Comparison of ENCODE assay signal across 20 mouse cellular contexts in the genomic region with DNA sequence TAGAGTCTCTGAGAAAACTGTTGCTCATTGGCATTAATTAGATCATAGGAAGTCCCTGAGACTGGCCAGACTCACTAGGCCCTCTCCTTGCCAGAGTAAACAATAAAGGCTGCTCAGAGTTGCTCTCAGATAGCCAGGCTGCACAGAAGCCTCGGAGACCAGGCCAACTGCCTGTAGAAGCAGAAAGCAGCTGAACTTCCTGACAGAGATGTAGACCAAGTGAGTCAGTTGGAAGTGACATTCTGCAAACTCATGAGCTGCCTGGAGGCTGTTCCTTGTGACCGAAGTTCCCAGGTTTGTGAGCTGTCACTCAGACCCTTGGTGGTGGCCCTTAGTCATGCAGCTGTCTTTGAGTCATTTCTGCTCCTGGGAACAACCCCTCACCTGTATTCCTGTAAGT. TPM values are rescaled to one million over a fixed set of nuclear protein-coding genes. Genes with fewer than 3 reads are reported as not detected.
DNase-seq lines count a peak whose midpoint lies in the region; ATAC-seq and TF ChIP-seq lines count a peak whose summit lies in the region.
"Had no signal": no experiment of that assay in that cellular context is flagged by ENCODE, and none has a peak within 500 bp of the region (broad histone marks: within the 10 kb centered on the region; RNA-seq: fewer than 3 reads in every experiment).

No protein-coding gene starts in this region.

- no peak overlapping the region for H3K9ac ChIP-seq in heart, embryonic 14.5 days (ENCODE audit: low read length)
- H3K9ac ChIP-seq: embryonic facial prominence, embryonic 15.5 days; forebrain, embryonic 12.5 days; hindbrain, embryonic 15.5 days had no signal

- H3K27me3 ChIP-seq in heart, embryonic 14.5 days (ENCODE audit: control insufficient read depth, insufficient read depth, low read length), result no peaks in the 10 kb centered on the region
- peaks cover 26% of the 10 kb centered on the region for H3K27me3 ChIP-seq in embryonic facial prominence, embryonic 10.5 days (replicated peaks; ENCODE audit: low read depth, poor library complexity, severe bottlenecking)
- H3K27me3 ChIP-seq: embryonic facial prominence, embryonic 15.5 days; forebrain, embryonic 12.5 days; hindbrain, embryonic 15.5 days had no signal

- WGBS in heart, embryonic 14.5 days, result 64% methylated on average over 2 of the region's 2 CpGs
- 83% methylated on average over 2 of the region's 2 CpGs for WGBS in embryonic facial prominence, embryonic 10.5 days

- H3K36me3 ChIP-seq in heart, embryonic 14.5 days (ENCODE audit: control insufficient read depth, insufficient read depth, low read length), result no peaks in the 10 kb centered on the region
- H3K36me3 ChIP-seq in embryonic facial prominence, embryonic 10.5 days (replicated peaks), result no peaks in the 10 kb centered on the region
- H3K36me3 ChIP-seq: embryonic facial prominence, embryonic 15.5 days; forebrain, embryonic 12.5 days; hindbrain, embryonic 15.5 days had no signal

- DNase-seq in heart, postnatal 14 days, result no peak
- DNase-seq in 3134 (ENCODE audit: extremely low read depth, insufficient read length, low spot score) (peak; percentile 19), 3T3-L1 (ENCODE audit: low read depth, low spot score) (peak; percentile 42)
- DNase-seq in retina, embryonic 14.5 days (ENCODE audit: low spot score), result no peak
- no peak for DNase-seq in embryonic facial prominence, embryonic 10.5 days (ENCODE audit: low spot score)
- no peak for DNase-seq in right cerebral cortex, postnatal 14 days
- DNase-seq: adrenal gland, postnatal 25 days; cerebellum, adult 18-20 months; cerebellum, adult 9-11 months; cerebellum, postnatal 36 days; gastrocnemius, postnatal 14 days; kidney, adult 2 months had no signal

- no peaks in the 10 kb centered on the region for H3K4me1 ChIP-seq in heart, embryonic 14.5 days (ENCODE audit: control insufficient read depth in 2 of 2, insufficient read depth in 2 of 2, low read length in 2 of 2)
- H3K4me1 ChIP-seq in embryonic fibroblast, embryonic 13.5 days (ENCODE audit: control insufficient read depth, insufficient read depth, low read length), result no peaks in the 10 kb centered on the region
- H3K4me1 ChIP-seq in embryonic facial prominence, embryonic 10.5 days, result 0 out of 2 replicates have a peak, but pooled peaks cover 3% of the 10 kb centered on the region
- H3K4me1 ChIP-seq: embryonic facial prominence, embryonic 15.5 days; hindbrain, embryonic 15.5 days had no signal

- intact Hi-C loops in heart, postnatal 14 days (cut with DNase I), result no loop called here

- no peak for TF ChIP-seq CTCF in embryonic fibroblast, embryonic 13.5 days (IDR thresholded peaks at IDR 0.05; ENCODE audit: borderline replicate concordance, insufficient read depth, low read length)

- ATAC-seq in heart, embryonic 14.5 days (ENCODE audit: insufficient number of reproducible peaks, insufficient read depth, low FRiP score, low read depth), result peak; percentile 8; the same call in 1 of the 2 replicates
- ATAC-seq: forebrain, embryonic 16.5 days; intestine, embryonic 16.5 days had no signal

- H3K4me3 ChIP-seq in heart, embryonic 14.5 days (ENCODE audit: control insufficient read depth in 1 of 2, insufficient read depth in 1 of 2, low read depth in 1 of 2, low read length in 2 of 2), result no peak overlapping the region
- no peak overlapping the region for H3K4me3 ChIP-seq in embryonic fibroblast, embryonic 13.5 days (ENCODE audit: insufficient read depth, low read length)
- no peak overlapping the region for H3K4me3 ChIP-seq in embryonic facial prominence, embryonic 10.5 days
- H3K4me3 ChIP-seq: embryonic facial prominence, embryonic 15.5 days; forebrain, embryonic 12.5 days; hindbrain, embryonic 15.5 days had no signal

- TF ChIP-seq POLR2A in embryonic fibroblast, embryonic 13.5 days (IDR thresholded peaks at IDR 0.05; ENCODE audit: low read depth, low read length), result no peak

- no peak overlapping the region for H3K4me2 ChIP-seq in heart, embryonic 14.5 days (ENCODE audit: low read length)
- H3K4me2 ChIP-seq: embryonic facial prominence, embryonic 15.5 days; forebrain, embryonic 12.5 days; heart, embryonic 11.5 days; hindbrain, embryonic 15.5 days had no signal

- no peaks in the 10 kb centered on the region for H3K9me3 ChIP-seq in heart, embryonic 14.5 days (ENCODE audit: control insufficient read depth, low read length)
- H3K9me3 ChIP-seq in embryonic facial prominence, embryonic 10.5 days, result no peaks in the 10 kb centered on the region
- H3K9me3 ChIP-seq: embryonic facial prominence, embryonic 15.5 days; forebrain, embryonic 12.5 days; hindbrain, embryonic 15.5 days had no signal

- no peak overlapping the region for H3K27ac ChIP-seq in heart, embryonic 14.5 days (replicated peaks in 1 of 2; ENCODE audit: control insufficient read depth in 1 of 2, insufficient read depth in 1 of 2, low read depth in 2 of 2, low read length in 2 of 2)
- H3K27ac ChIP-seq in embryonic fibroblast, embryonic 13.5 days (ENCODE audit: insufficient read depth, low read length), result peak overlapping the region; percentile 40; the same call in 1 of the 2 replicates
- no peak overlapping the region for H3K27ac ChIP-seq in embryonic facial prominence, embryonic 10.5 days (replicated peaks)
- H3K27ac ChIP-seq: embryonic facial prominence, embryonic 15.5 days; forebrain, embryonic 12.5 days; hindbrain, embryonic 15.5 days had no signal

RNA-seq across cellular contexts. Expression of a gene that starts 6.6 kb away (rescaled TPM):
- polyA plus RNA-seq in heart, embryonic 14.5 days (2014; fragmentation: Nextera tagmentation; extraction: Ambion mirVana), result 37.6 and 41.5 TPM in 2 replicates
- total RNA-seq in heart, postnatal 14 days (2021), result 10 to 100 TPM; 32.4 to 35.6 TPM
- 40.1 and 54.5 TPM in 2 replicates for polyA plus RNA-seq in embryonic fibroblast, embryonic 13.5 days (2011; ENCODE audit: insufficient read length, low read depth, missing spikeins)
- polyA plus RNA-seq in embryonic facial prominence, embryonic 10.5 days (2016; fragmentation: Nextera tagmentation; extraction: Ambion mirVana), result 75.1 and 80.8 TPM in 2 replicates

Comparison
In these comparisons a context has a peak if more than half of its experiments do, and no peak if none do; other contexts are left out.
1. DNase-seq: peak in 3134 (single experiment) and 3T3-L1 (single experiment); none in heart, postnatal 14 days (0 of 2), retina, embryonic 14.5 days (single experiment), embryonic facial prominence, embryonic 10.5 days (single experiment) and right cerebral cortex, postnatal 14 days (single experiment).